Mouse (Mus musculus) olfactory bulb, adult 2 months (tissue): Measurements from ENCODE around the gene Epha7. TPM values are rescaled to one million over a fixed set of nuclear protein-coding genes. Genes with fewer than 3 reads are reported as not detected.

Experiments used
- H3K27ac ChIP-seq: fragments of 200-500 bp; 2 replicates; pipeline ENCODE4 v1.5.1; 2012; ENCODE audit warnings: low read depth, low read length; ENCODE audit not compliant: insufficient read depth
- H3K4me1 ChIP-seq: fragments of 200-500 bp; 2 replicates; pipeline ENCODE4 v1.6.1; 2012; ENCODE audit warnings: low read length; ENCODE audit not compliant: control insufficient read depth, insufficient read depth
- H3K4me3 ChIP-seq: fragments of 200-500 bp; 2 replicates; pipeline ENCODE4 v1.5.1; 2012; ENCODE audit warnings: mild to moderate bottlenecking, low read depth, low read length, moderate library complexity; ENCODE audit not compliant: insufficient read depth
- CTCF ChIP-seq: fragments of 200-500 bp; IDR thresholded peaks from 2 replicates; pipeline ENCODE4 v1.5.1; 2012; ENCODE audit warnings: low read depth, mild to moderate bottlenecking, low read length, moderate library complexity; ENCODE audit not compliant: insufficient read depth
- POLR2A ChIP-seq: fragments of 200-500 bp; IDR thresholded peaks from 2 replicates; pipeline ENCODE4 v1.6.1; 2012; ENCODE audit warnings: mild to moderate bottlenecking, low read depth, low read length, moderate library complexity; ENCODE audit not compliant: insufficient read depth
- WGBS: fragments of 180-500 bp; shearing (Covaris S2); methylation state at CpG from one replicate; pipeline ENCODE4 v1.1.7; 2018; 5-methylcytosine and 5-hydroxymethylcytosine counted together
- polyA plus RNA-seq: library from polyadenylated mRNA; stranded (reverse); fragments of >200 nt; gene quantifications from 2 replicates; pipeline ENCODE4 v1.2.4, GENCODE M21; 2012; ENCODE audit warnings: low replicate concordance; ENCODE audit not compliant: missing spikeins, insufficient read depth, insufficient read length

The Epha7 gene
- polyA plus RNA-seq, 1 experiment = not detected

DNA sequence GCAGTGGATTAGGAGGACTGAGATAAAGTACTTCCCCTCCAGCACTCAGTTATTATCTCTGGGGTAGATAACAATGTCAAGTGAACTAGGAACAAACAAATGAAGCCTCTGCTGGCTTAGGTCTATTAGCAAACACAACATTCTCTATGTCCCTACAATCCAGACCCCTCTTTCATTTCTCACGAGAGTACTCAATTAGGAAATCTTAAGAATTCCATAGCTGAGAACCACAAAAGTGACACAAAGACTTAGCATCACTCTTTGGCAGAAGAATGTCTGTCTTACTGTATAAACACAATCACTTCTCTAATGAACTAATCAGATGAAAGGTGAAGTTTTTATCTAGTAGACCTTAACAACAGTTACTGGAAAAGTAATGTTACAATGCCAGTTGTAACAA is 10.7 kb downstream of the Epha7 start:
- Histone ChIP-seq H3K4me1 (no peaks in the 10 kb centered on the region), H3K27ac (no peak overlapping the region), H3K4me3 (no peak overlapping the region)
- TF ChIP-seq CTCF (no peak), POLR2A (no peak)
- 90% methylated on average over 1 of the region's 1 CpGs for whole genome bisulfite sequencing

DNA sequence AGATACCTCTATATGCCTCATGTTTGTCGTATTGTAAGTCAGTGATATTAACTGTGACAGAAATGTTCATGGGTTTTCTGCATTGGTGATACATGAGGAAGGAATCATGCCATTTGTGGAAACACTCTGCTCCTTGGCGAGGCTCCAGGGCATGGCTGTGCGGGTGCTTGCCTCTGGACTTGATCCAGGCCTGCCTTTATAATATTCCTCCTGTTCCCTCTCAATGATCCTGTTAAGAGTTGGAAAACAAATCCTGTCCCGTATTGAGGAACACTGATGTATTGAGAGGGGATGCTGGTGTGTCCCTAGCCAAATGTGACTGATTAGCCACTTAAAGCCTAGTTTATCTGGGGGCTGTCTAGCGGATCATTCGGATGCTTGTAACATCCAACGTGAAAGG is 11.7 kb downstream of the Epha7 start:
- no peak for TF ChIP-seq CTCF
- TF ChIP-seq POLR2A = no peak
- no peak overlapping the region for H3K4me3 ChIP-seq
- WGBS = 71% methylated on average over 7 of the region's 7 CpGs
- no peaks in the 10 kb centered on the region for H3K4me1 ChIP-seq
- H3K27ac ChIP-seq = no peak overlapping the region

DNA sequence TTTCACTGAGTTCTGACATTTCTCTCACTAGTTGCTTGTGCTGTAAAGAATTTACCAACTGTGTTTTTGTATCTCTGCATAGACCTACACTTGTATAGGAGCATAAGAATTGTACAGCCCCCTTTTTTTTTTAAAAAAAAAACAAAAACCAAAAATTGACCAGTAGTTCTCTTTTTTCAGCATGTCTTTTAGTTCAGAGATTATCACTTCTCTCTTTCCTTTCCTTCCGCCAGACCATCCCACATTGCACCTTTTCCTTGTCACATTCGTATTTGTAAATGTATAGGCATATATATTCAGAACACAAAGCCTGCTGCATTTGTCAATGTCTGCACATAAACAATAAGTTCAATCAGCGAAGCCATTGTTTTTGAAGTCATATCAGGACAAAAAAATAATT is 24.7 kb downstream of the Epha7 start:
- no peak overlapping the region for H3K27ac ChIP-seq
- WGBS = 96% methylated on average over 3 of the region's 3 CpGs

DNA sequence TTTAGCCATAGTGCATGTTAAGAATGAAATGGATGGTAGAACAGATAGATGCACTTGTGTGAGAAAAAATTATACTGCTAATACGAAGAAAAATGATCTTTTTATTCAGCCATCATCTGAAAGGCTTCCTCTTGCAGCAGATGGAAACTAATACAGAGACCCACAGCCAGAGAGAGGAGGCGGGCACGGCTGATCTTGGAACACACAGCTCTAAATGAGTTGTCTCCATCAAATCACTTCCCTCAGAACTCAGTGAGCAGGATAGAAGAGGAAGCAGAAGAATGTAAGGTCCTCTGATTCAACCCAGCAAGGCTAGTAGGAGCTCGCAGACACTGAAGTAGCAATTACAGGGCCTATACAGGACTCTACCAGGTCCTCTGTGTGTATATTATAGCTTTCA is 33.4 kb downstream of the Epha7 start:
- WGBS = 94% methylated on average over 4 of the region's 4 CpGs
- H3K27ac ChIP-seq = no peak overlapping the region
- H3K4me1 ChIP-seq = no peaks in the 10 kb centered on the region
- TF ChIP-seq CTCF (no peak), POLR2A (no peak)
- H3K4me3 ChIP-seq = no peak overlapping the region

More for the DNA sequence above, 24.7 kb downstream of the Epha7 start:
- Histone ChIP-seq H3K4me1 (no peaks in the 10 kb centered on the region), H3K4me3 (no peak overlapping the region)
- TF ChIP-seq CTCF (no peak), POLR2A (no peak)

DNA sequence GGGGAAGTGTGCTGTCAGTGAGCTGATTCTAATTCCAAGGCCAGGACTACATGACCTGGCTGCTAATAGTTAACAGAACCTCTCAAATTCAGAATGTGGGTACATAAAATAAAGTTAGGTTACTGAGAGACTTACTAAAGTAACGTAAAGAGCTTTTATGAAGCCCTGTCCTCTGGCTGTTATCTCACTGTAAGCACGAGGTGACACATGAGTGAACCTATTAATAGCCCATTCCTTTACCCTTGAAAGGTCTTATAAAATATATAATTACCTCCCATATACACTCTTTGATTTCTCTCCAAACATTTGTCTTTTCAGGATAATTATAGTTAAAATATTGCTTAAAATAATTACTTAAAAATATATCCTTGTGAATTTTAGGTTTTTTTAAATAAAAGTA is 37.5 kb downstream of the Epha7 start:
- TF ChIP-seq POLR2A = no peak
- 78% methylated on average over 2 of the region's 2 CpGs for WGBS
- no peaks in the 10 kb centered on the region for H3K4me1 ChIP-seq
- no peak overlapping the region for H3K4me3 ChIP-seq
- H3K27ac ChIP-seq = no peak overlapping the region

DNA sequence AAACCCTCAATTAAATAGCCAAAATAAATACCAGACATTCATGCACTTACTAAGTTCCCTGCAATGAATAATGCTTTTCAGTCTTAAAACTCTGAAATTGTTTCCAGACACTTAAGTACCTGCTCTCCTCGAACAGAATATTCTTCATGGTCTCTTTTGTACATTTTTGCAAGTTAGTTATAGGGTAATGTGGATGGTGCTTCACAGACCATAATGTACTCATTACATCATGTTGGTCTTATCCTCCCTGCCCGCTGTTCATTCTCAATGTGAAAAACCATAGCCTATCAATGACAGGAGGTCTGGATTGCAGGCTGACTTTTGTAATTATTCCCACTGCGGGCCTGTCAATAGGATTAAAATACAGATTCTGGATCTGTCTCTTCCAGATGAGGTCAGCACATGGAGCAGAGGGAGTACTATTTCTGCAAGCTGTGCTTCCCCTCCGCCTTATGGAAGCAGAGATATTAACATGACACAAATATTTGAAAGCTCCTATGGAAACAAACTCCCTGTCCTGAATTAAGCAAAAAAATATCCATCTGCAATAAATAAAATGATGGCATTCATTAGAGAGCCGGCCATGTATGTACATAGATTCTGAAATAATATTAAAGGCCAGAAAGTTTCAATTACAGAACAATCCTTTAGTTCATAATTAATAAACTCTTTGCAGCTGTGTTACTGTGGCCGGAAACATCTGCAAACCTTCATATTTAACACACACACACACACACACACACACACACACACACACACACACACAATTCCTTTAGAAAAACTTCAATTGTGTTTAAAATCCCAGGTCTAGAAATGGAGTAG is 50.1 kb downstream of the Epha7 start:
- H3K4me3 ChIP-seq = no peak overlapping the region
- no peaks in the 10 kb centered on the region for H3K4me1 ChIP-seq
- TF ChIP-seq CTCF (no peak), POLR2A (no peak)
- 89% methylated on average over 6 of the region's 6 CpGs for WGBS
- no peak overlapping the region for H3K27ac ChIP-seq

DNA sequence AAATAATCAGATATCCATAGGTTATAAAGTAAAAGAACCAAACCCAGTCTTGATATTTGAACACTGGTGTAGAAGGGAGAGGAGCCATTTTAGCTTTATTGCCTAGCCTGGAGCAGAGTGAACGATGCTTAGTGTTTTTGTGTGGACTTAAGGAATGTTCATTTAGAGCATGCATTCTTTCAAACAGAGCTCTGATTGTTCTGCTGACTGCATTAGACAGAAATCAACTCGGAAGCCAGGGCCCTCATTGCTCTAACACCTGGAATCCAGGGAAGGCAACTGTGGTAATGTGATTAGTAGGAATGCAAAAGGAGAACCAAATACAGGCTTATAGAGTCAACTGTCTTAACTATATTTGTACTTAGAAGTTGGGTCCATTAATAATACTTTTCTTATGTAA is 53.5 kb downstream of the Epha7 start:
- TF ChIP-seq CTCF (no peak), POLR2A (no peak)
- Histone ChIP-seq H3K27ac (no peak overlapping the region), H3K4me1 (no peaks in the 10 kb centered on the region), H3K4me3 (no peak overlapping the region)
- WGBS = 57% methylated on average over 2 of the region's 2 CpGs

DNA sequence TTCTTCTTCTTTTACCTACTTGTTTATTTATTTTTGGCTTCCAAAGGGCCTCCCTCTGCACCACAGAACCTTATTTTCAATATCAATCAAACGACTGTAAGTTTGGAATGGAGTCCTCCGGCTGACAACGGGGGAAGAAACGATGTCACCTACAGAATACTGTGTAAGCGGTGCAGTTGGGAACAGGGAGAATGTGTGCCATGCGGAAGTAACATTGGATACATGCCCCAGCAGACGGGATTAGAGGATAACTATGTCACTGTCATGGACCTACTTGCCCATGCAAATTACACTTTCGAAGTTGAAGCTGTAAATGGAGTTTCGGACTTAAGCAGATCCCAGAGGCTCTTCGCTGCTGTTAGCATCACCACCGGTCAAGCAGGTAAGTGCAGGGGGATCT is 58.7 kb downstream of the Epha7 start:
- TF ChIP-seq POLR2A = no peak
- no peak for TF ChIP-seq CTCF
- 92% methylated on average over 11 of the region's 11 CpGs for WGBS
- no peak overlapping the region for H3K27ac ChIP-seq
- H3K4me1 ChIP-seq = no peaks in the 10 kb centered on the region
- H3K4me3 ChIP-seq = no peak overlapping the region

DNA sequence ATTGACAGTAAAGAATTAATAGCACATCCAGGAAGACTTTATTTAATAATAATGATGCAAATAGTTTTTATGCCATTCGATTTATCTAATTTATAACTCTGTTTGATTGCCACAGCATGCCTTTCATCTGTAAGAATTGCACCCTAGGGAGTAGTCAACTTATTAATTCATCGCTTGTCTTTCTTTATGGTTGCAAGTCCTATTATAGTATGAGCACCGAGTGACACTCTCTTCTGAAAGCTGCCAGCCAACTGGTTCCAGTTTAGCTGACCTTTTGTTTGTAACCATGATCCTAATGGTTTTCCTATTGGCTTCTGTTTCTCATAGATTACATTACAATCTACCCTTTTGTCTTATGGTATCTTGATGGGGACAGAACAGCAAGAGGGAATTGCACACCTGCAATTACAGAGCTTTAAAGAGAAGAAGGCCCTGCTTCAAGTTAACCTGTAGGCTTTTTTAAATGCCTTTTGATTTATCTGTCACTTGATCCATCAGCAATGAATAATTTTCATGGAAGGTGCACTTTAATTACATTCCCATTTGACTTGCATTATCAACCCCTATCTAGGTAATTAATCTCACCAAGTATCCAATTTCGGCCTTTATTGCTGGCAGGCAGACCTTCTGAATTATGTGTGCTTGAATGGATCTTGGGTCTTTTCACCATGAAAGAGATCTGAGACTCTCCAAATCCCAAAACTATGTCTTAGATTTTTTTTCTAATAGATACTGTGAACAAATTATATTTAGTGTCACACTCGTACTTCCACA is 68.5 kb downstream of the Epha7 start:
- WGBS = 76% methylated on average over 5 of the region's 5 CpGs
- no peak overlapping the region for H3K27ac ChIP-seq
- no peaks in the 10 kb centered on the region for H3K4me1 ChIP-seq
- no peak overlapping the region for H3K4me3 ChIP-seq
- TF ChIP-seq CTCF (no peak), POLR2A (no peak)

DNA sequence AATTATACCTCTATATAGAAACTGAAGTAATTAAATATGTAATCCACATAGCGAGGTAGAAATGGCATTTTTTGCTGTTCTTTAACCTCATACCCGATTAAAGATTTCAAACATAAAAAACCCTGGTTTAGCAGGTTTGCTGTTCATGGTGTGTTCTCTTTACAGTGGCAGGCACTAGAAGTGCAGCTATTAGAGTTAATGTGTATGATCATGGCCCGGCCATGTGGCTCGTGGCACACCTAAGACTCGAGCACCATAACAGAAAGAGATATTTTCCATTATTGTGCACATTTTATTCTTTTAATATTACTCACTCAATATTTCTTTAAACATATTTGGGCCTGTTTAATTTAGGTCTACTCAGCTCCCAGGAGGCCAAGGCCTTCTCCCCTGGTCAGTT is 76.7 kb downstream of the Epha7 start:
- no peak for TF ChIP-seq POLR2A
- no peak for TF ChIP-seq CTCF
- H3K4me1 ChIP-seq = no peaks in the 10 kb centered on the region
- no peak overlapping the region for H3K4me3 ChIP-seq
- no peak overlapping the region for H3K27ac ChIP-seq
- WGBS = 96% methylated on average over 5 of the region's 5 CpGs
